Mouse (Mus musculus): Measurements from ENCODE around the gene Ubqln1.

Ubqln1 gene

GRCm38 (mm10) chr13:58215592-58216341 lies at the start of gene Ubqln1:
Gene Ubqln1, minus strand, starts transcription at chr13:58215653.
- peak; percentile 88 for DNase-seq

GRCm38 (mm10) chr13:58263546-58263945 lies 48.1 kb upstream of the Ubqln1 start:
- no peak for DNase-seq

GRCm38 (mm10) chr13:58261674-58262073 lies 46.2 kb upstream of the Ubqln1 start:
- no peak for DNase-seq

GRCm38 (mm10) chr13:58253268-58253667 lies 37.8 kb upstream of the Ubqln1 start:
- no peak for DNase-seq

- DNase-seq = no peak
Measured at GRCm38 (mm10) chr13:58248957-58249356, 33.5 kb upstream of the Ubqln1 start.

GRCm38 (mm10) chr13:58236536-58236935 lies 21.1 kb upstream of the Ubqln1 start:
- DNase-seq = no peak

GRCm38 (mm10) chr13:58232611-58233010 lies 17.2 kb upstream of the Ubqln1 start:
- DNase-seq = peak; percentile 22

- DNase-seq = no peak
Measured at GRCm38 (mm10) chr13:58232070-58232469, 16.6 kb upstream of the Ubqln1 start.

GRCm38 (mm10) chr13:58228624-58229023 lies 13.2 kb upstream of the Ubqln1 start:
- DNase-seq = no peak

GRCm38 (mm10) chr13:58225694-58226093 lies 10.2 kb upstream of the Ubqln1 start:
- no peak for DNase-seq

- DNase-seq = no peak
Measured at GRCm38 (mm10) chr13:58220206-58220605, 4.8 kb upstream of the Ubqln1 start.

- DNase-seq = no peak
Measured at GRCm38 (mm10) chr13:58217536-58217935, 2.1 kb upstream of the Ubqln1 start.

- DNase-seq = no peak
Measured at GRCm38 (mm10) chr13:58216395-58216794, 942 bp upstream of the Ubqln1 start.

- peak; percentile 18 for DNase-seq
Measured at GRCm38 (mm10) chr13:58215253-58215591, 231 bp downstream of the Ubqln1 start.

GRCm38 (mm10) chr13:58214346-58215252 lies 854 bp downstream of the Ubqln1 start:
- no peak for DNase-seq

GRCm38 (mm10) chr13:58213801-58214200 lies 1.7 kb downstream of the Ubqln1 start:
- DNase-seq = no peak

GRCm38 (mm10) chr13:58212530-58212929 lies 2.9 kb downstream of the Ubqln1 start:
- no peak for DNase-seq

- DNase-seq = no peak
Measured at GRCm38 (mm10) chr13:58210441-58210840, 5.0 kb downstream of the Ubqln1 start.

- no peak for DNase-seq
Measured at GRCm38 (mm10) chr13:58206084-58206483, 9.4 kb downstream of the Ubqln1 start.

GRCm38 (mm10) chr13:58204986-58205385 lies 10.5 kb downstream of the Ubqln1 start:
- no peak for DNase-seq

GRCm38 (mm10) chr13:58204202-58204601 lies 11.3 kb downstream of the Ubqln1 start:
- DNase-seq = no peak

- DNase-seq = no peak
Measured at GRCm38 (mm10) chr13:58202903-58203302, 12.6 kb downstream of the Ubqln1 start.

- DNase-seq = no peak
Measured at GRCm38 (mm10) chr13:58201908-58202307, 13.5 kb downstream of the Ubqln1 start.

- DNase-seq = no peak
Measured at GRCm38 (mm10) chr13:58201343-58201742, 14.1 kb downstream of the Ubqln1 start.
